Mouse (Mus musculus) stomach, postnatal 0 days (tissue): ENCODE results near the gene Gm47791.

Experiments used
- CTCF ChIP-seq: IDR thresholded peaks from 2 replicates; pipeline ENCODE4 v1.5.1; 2016; ENCODE audit warnings: antibody characterized with exemption, low read depth, mild to moderate bottlenecking, moderate library complexity
- EP300 ChIP-seq: optimal IDR thresholded peaks from 2 replicates; pipeline ENCODE3; 2016; ENCODE audit warnings: antibody characterized with exemption

DNA sequence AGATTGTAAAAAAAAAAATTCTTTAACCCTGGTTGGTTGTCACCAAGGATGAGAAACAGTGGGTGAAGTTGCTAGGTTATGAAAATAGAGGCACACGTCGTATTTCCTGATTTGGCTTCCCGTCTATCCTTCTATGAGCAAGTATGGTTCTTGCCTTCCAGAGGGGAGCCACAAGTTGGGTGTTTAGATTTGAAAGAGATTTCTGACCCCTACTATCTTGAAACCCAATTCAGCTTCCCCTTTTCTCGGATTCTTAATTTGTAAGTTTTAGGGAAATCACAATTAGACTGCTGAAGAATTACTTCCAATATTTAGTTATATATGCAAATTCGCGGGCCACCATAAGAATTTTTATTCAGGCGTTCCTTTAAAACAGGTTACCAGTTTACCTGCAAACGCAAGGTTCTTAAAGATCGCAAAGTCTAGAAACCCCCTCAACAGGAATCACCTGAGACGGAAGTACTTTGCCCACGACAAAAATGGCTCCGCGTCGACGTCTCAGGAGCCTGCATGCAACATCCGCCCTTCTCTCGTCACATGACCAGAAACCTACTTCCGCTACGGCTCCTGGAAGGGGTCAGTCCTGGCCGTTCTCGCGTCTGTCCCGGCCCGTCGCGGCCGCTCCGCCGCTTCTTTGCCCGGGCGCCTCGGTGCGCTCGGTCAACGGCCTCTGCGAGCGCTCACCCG, 46.6 kb downstream of the Gm47791 start, which contains the start of gene Mff:
- TF ChIP-seq EP300 (no peak), CTCF (no peak)
